Mouse (Mus musculus) urinary bladder, postnatal 25 days (tissue): ENCODE measurements around the gene Mrpl43.

ENCODE experiments used
- DNase-seq: peaks from one replicate; pipeline ENCODE4 v3.0.0; 2022; ENCODE audit warnings: low spot score

The Mrpl43 gene

GRCm38 (mm10) chr19:45007021-45007420, 779 bp upstream of the Mrpl43 start:
- DNase-seq: no peak

- DNase-seq: peak; percentile 57
Measured at GRCm38 (mm10) chr19:45005444-45005843, 798 bp downstream of the Mrpl43 start, which contains the start of gene Twnk. Gene Twnk (plus strand): TSS chr19:45005663.

DNA sequence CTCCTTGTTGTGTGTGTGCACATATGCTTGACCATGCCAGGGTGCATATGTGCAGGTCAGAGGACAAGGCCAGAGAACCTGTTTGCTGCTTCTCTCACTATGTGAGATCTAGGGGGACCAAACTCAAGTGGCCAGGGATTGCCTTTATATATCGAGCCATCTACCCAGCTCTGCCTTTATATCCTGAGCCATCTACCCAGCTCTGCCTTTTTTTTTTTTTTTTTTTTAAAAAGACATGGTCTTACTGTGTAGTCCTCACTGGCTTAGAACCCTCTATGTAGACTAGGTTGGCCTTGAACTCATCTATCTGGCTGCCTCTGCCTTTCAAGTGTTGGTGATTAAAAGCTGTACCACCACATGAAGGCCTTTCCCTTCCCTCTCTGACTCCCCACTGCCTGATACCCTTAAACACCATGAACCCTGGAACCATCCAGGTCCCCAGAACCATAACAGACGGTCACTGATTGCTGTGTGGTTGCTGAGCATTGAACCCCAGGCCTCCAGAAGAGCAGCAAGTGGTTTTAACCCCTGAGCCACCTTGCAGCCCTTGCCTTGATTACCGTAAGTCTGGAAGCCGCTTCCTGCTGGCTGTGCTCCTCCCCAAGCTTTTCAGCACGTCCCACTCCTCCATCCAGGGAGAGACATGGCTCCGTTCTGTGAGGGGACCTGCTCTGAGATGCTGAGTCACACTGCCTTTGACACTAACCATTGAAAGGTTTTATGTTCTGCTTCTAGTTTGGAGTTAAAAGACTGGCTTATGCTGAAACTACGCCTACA, 2.3 kb downstream of the Mrpl43 start:
- no peak for DNase-seq

- no peak for DNase-seq
Measured at GRCm38 (mm10) chr19:45002301-45002700, 3.9 kb downstream of the Mrpl43 start.

GRCm38 (mm10) chr19:44999647-45000046, 6.6 kb downstream of the Mrpl43 start:
- no peak for DNase-seq

- DNase-seq: no peak
Measured at GRCm38 (mm10) chr19:44997786-44998185, 8.5 kb downstream of the Mrpl43 start.

DNA sequence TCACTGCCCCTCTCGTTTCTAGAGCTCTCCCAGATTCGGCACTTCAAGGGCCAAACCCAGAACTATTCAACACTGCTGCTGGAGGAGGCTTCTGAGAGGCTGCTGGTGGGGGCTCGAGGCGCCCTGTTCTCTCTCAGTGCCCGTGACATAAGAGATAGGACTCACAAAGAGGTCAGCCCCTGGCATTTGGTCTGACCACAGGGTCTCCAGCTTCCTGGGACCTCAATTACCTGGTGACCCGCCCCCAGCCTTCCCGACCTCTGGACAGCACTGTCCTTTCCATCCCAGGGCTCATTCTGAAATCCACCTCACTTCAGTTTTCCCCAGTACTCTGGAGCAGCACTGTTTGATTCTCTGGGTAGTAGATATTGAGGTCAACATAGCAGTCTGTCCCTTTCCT, 13.5 kb downstream of the Mrpl43 start:
- no peak for DNase-seq

DNA sequence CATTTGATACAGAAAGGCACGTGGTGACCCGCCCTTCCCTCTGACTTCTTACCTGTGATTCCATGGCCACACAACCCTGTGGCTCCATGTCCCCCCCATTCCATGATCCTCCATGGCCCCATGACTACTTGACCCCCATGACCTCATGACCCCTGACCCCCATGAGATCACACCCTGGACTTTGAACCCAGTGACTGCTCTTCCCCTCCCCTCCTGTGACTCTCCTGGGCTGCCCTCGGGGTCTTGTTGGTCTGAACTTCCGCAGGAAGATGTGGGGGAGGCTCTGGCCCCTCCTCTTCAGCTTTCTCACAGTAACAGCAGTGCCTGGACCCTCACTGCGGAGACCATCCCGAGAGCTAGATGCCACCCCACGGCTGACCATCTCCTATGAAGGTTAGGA, 14.0 kb downstream of the Mrpl43 start:
- DNase-seq: no peak

- DNase-seq: no peak
Measured at GRCm38 (mm10) chr19:44991031-44991430, 15.2 kb downstream of the Mrpl43 start.

DNA sequence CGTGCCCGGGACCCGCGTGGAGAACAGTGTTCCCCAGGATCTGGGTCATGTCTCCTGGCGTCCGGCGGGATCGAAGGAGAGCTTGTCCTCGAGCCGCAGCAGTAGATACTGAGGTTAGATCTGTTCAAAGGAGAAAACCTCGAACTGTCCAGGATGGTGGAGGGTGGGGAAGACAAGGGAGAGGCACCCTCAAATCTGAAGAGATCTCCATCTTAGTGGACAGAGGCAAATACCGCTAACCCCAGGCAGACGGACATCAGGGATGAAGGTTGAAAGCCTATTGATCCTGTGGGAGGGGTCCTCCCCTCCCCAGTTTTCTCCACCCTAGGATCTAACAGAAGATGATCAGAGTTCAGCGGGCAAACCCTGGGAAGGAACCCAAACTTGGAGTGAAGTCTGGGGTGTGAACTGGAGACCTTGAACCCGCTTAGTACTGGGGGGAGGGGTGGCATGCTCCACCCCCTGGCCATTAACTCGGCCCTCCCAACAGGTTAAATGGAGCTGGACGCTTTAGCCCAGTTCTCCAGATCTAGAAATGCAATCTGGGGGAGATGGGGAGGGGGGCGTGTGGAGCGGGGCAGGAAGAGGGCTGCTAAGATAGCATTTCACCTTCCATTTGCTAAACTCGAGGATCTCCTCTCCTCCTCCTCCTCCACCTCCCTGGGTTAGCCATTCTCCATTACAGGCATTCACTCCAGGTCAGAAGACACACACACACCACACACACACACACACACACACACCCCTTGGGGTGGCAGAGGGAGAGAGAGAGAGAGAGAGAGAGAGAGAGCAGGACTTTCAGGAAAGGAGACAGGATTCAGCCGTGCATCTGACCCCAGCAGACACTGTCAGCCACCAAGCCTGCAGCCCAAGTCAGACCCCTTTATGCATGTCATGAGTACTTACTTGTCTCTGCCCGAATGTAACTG, 16.4 kb downstream of the Mrpl43 start:
- DNase-seq: no peak

- DNase-seq: no peak
Measured at GRCm38 (mm10) chr19:44988831-44989566, 17.2 kb downstream of the Mrpl43 start, which contains the start of gene Sema4g. Gene Sema4g (plus strand): TSS chr19:44989101.

DNA sequence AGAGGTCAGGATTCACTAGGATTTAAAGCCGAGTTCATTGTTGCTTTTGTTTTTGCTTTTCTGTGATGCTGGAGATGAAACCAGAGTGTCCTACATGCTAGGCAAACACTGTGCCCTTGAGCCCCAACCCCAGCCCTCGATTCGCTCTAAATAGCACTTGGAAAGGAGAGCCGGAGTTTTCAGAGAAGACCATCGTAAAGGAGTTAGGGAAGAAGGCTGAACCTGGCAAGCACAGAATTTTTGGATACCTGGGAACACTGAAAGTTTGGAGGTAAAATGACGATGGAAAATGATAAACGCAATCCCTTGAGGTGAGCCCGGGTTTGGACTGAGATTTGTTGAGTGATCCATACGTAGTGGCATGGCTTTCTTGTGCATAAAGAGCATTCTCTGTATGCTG, 17.9 kb downstream of the Mrpl43 start:
- no peak for DNase-seq

GRCm38 (mm10) chr19:44987851-44988250, 18.4 kb downstream of the Mrpl43 start:
- DNase-seq: no peak

- DNase-seq: peak; percentile 39
Measured at GRCm38 (mm10) chr19:44987004-44987403, 19.2 kb downstream of the Mrpl43 start.

DNA sequence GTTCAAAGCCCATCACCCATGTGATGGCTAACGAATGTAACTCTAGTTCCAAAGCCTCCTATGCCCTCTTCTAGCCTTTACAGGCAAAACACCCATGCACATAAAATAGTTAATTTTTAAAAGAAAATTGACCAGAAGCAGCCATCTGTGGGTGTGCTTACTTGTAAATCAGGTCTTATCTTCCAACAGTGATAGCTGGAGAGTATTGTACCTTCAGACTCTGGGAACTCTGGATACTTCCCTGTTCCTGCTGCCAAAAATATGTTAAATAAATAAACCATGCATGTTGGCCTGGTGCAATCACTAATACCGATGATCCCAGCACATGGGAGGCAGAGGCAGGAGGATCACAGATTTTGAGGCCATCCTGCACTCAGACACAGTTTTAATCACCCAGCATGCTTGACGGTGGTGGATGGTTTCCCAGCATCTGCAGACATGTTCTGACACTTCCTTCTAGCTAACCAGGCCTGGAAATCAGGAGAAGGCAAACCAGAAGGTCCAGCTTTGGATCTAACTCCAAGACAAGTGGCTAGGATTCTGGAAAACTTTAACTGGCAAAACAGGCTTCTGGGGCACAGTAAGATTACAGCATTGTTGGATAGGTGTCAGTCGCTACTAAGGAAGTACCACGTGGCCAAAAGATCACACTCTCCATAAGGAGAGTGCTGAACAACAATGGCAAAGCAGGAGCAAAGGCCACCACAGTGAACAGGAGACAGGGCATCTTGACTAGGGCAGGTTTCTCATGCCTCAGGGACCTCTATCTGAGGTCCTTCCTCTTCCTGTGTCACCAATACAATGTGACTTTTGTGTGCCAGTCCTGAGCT, 20.9 kb downstream of the Mrpl43 start:
- no peak for DNase-seq

DNA sequence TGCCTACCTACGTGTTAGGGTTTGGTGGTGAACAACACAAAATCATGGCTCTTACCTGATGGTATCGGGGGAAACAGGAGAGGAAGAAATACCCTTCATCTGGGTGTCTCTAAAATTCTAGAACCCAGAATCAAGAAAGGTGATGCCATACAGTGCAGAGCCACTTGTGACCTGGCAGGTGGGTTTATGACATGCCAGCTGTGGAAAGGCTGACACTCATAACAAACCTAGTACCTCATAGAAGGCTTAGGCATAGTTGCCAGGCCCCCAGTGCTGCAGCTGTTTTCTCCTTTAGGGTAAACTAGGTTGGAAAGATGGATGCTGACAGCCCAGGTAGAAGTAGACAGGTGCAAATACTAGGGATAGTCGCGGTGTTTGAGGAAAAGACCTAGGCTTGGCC, 21.8 kb downstream of the Mrpl43 start:
- no peak for DNase-seq

- no peak for DNase-seq
Measured at GRCm38 (mm10) chr19:44983366-44983765, 22.9 kb downstream of the Mrpl43 start.

GRCm38 (mm10) chr19:44982477-44983115, 23.6 kb downstream of the Mrpl43 start:
- no peak for DNase-seq

DNA sequence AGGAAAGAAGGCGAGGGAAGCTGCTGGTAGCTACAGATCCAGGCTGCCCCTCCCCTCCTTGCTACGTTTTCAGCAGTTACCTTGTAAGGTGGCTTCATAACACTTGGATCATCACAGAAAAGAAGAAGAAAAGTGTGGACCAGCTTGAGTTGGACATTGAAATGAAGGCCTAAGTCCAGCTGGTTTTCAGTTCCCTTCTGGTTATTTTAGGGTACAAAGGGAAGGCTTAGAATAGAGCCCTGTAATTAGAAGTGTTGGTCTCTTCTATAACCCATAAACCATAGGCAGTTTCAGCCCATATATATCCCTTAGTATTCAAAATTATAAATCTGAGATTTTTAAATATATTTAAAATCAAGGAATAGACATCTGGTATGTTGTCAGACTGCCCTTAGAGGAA, 25.5 kb downstream of the Mrpl43 start:
- no peak for DNase-seq

GRCm38 (mm10) chr19:44977148-44977547, 29.1 kb downstream of the Mrpl43 start:
- DNase-seq: no peak

DNA sequence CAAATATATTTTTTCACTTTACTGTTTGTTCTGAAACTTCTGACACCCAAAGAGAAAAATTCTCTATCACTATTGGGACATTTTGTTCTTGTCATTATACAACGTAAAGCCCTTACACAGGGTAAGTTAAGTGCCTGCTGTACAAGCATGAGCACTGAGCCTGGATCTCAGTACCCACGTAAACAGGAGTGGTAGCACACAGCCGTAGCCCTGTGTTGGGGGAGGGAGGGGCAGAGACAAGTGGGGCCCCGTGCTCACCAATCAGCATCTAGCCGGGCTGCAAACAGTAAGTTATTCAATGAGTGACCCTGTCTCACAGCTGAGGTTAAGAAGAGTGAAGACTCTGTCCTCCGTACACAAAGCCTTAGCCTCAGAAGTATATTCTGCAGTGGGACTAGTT, 29.6 kb downstream of the Mrpl43 start:
- DNase-seq: no peak
